Mouse (Mus musculus) CH12.LX (cell line): ENCODE data around the gene Phgr1. TPM values are rescaled to one million over a fixed set of nuclear protein-coding genes. Genes with fewer than 3 reads are reported as not detected.

Experiments
- DNase-seq: peaks from one replicate; pipeline ENCODE4 v3.0.0-alpha.2; 2013; ENCODE audit errors: extremely low read depth
- H3K27ac ChIP-seq: 2 replicates; pipeline ENCODE4 v1.5.1; 2012; ENCODE audit warnings: low read depth, mild to moderate bottlenecking, control low read depth, moderate library complexity; ENCODE audit not compliant: insufficient read depth
- H3K27me3 ChIP-seq: replicated peaks from 2 replicates; pipeline ENCODE3; 2012; ENCODE audit warnings: inconsistent platforms
- H3K36me3 ChIP-seq, 2 experiments: replicated peaks in 1 of 2; 2 replicates each; pipeline versions ENCODE3 to v1.6.1; 2012; ENCODE audit warnings: inconsistent platforms in 1 of 2, low read length in 1 of 2, mild to moderate bottlenecking in 1 of 2, mixed read lengths in 1 of 2, moderate library complexity in 1 of 2; ENCODE audit not compliant: control insufficient read depth in 1 of 2, insufficient read depth in 1 of 2
- H3K4me1 ChIP-seq, 2 experiments: 2 replicates each; pipeline ENCODE4 v1.6.1; 2012; ENCODE audit warnings: inconsistent platforms in 1 of 2, moderate library complexity in 1 of 2; ENCODE audit not compliant: insufficient read depth in 2 of 2, control insufficient read depth in 1 of 2
- H3K4me2 ChIP-seq: 2 replicates; pipeline ENCODE4 v1.6.1; 2012; ENCODE audit warnings: low read depth, mild to moderate bottlenecking, control low read depth; ENCODE audit not compliant: poor library complexity, insufficient read depth, severe bottlenecking
- H3K4me3 ChIP-seq, 3 experiments: fragments of 150-350 bp in 1 of 3; sonication (generic) in 1 of 3; replicated peaks in 1 of 3; 2 replicates each; pipeline versions ENCODE3 to v1.5.1; 2011 to 2012; ENCODE audit warnings: low read depth in 2 of 3, low read length in 2 of 3, mild to moderate bottlenecking in 2 of 3, moderate library complexity in 2 of 3, control low read depth in 1 of 3, improper control_type of control experiment in 1 of 3, inconsistent platforms in 1 of 3, mixed read lengths in 1 of 3; ENCODE audit not compliant: poor library complexity in 1 of 3
- H3K79me2 ChIP-seq: replicated peaks from 2 replicates; pipeline ENCODE4 v1.6.1; 2012; ENCODE audit warnings: mild to moderate bottlenecking, moderate library complexity; ENCODE audit not compliant: control insufficient read depth, poor library complexity, insufficient read depth, severe bottlenecking; ENCODE audit errors: extremely low read depth
- H3K9ac ChIP-seq: 2 replicates; pipeline ENCODE4 v1.6.1; 2012; ENCODE audit warnings: low read depth, mild to moderate bottlenecking, control low read depth, moderate library complexity; ENCODE audit not compliant: insufficient read depth
- H3K9me3 ChIP-seq: replicated peaks from 2 replicates; pipeline ENCODE3; 2012; ENCODE audit warnings: low read length, inconsistent platforms, mixed read lengths
- BHLHE40 ChIP-seq: IDR thresholded peaks from 2 replicates; pipeline ENCODE4 v1.6.1; 2011; ENCODE audit warnings: mild to moderate bottlenecking, low read depth, low read length, improper control_type of control experiment
- CHD2 ChIP-seq: IDR thresholded peaks from 2 replicates; pipeline ENCODE4 v1.6.1; 2011; ENCODE audit warnings: low read length, improper control_type of control experiment
- CTCF ChIP-seq, 2 experiments: IDR thresholded peaks in 1 of 2; conservative IDR thresholded peaks in 1 of 2; 2 replicates each; pipeline ENCODE4 v1.5.1; 2011 to 2012; ENCODE audit warnings: low read depth in 2 of 2, low read length in 2 of 2, improper control_type of control experiment in 1 of 2, inconsistent platforms in 1 of 2, mild to moderate bottlenecking in 1 of 2, moderate library complexity in 1 of 2
- E2F4 ChIP-seq: IDR thresholded peaks from 2 replicates; pipeline ENCODE4 v1.6.1; 2011; ENCODE audit warnings: low read depth, low read length, improper control_type of control experiment; ENCODE audit not compliant: insufficient replicate concordance
- ETS1 ChIP-seq: conservative IDR thresholded peaks from 2 replicates; pipeline ENCODE4 v1.6.1; 2012; ENCODE audit warnings: low read depth, mild to moderate bottlenecking, inconsistent platforms, low read length, improper control_type of control experiment, moderate library complexity
- GABPA ChIP-seq: IDR thresholded peaks from 2 replicates; pipeline ENCODE4 v1.6.1; 2012; ENCODE audit warnings: low read depth, low read length, improper control_type of control experiment, inconsistent platforms; ENCODE audit not compliant: insufficient replicate concordance
- HCFC1 ChIP-seq: IDR thresholded peaks from 2 replicates; pipeline ENCODE4 v1.6.1; 2012; ENCODE audit warnings: low read depth, mild to moderate bottlenecking, inconsistent platforms, low read length, improper control_type of control experiment
- IRF4 ChIP-seq: IDR thresholded peaks from 2 replicates; pipeline ENCODE4 v1.6.1; 2014; ENCODE audit warnings: low read depth, mild to moderate bottlenecking, inconsistent platforms, low read length, improper control_type of control experiment
- JUN ChIP-seq: IDR thresholded peaks from 2 replicates; pipeline ENCODE4 v1.6.1; 2011; ENCODE audit warnings: low read depth, mild to moderate bottlenecking, low read length, improper control_type of control experiment, moderate library complexity; ENCODE audit not compliant: insufficient read depth
- JUND ChIP-seq: conservative IDR thresholded peaks from 2 replicates; pipeline ENCODE4 v1.6.1; 2011; ENCODE audit warnings: low read depth, low read length, improper control_type of control experiment
- MAFK ChIP-seq: IDR thresholded peaks from 2 replicates; pipeline ENCODE4 v1.6.1; 2011; ENCODE audit warnings: low read length, improper control_type of control experiment; ENCODE audit not compliant: insufficient replicate concordance
- MAX ChIP-seq: IDR thresholded peaks from 2 replicates; pipeline ENCODE4 v1.6.1; 2011; ENCODE audit warnings: low read length, improper control_type of control experiment
- MAZ ChIP-seq: IDR thresholded peaks from 2 replicates; pipeline ENCODE4 v1.6.1; 2012; ENCODE audit warnings: low read depth, mild to moderate bottlenecking, inconsistent platforms, low read length, improper control_type of control experiment, moderate library complexity
- MEF2A ChIP-seq: IDR thresholded peaks from 2 replicates; pipeline ENCODE4 v1.6.1; 2014; ENCODE audit warnings: low read depth, mild to moderate bottlenecking, inconsistent platforms, low read length, improper control_type of control experiment, borderline replicate concordance
- MYC ChIP-seq: IDR thresholded peaks from 2 replicates; pipeline ENCODE4 v1.6.1; 2011; ENCODE audit warnings: low read depth, mild to moderate bottlenecking, improper control_type of control experiment, low read length
- NRF1 ChIP-seq: IDR thresholded peaks from 2 replicates; pipeline ENCODE4 v1.6.1; 2014; ENCODE audit warnings: low read depth, mild to moderate bottlenecking, inconsistent platforms, low read length, improper control_type of control experiment, moderate library complexity
- POLR2A ChIP-seq: IDR thresholded peaks from 2 replicates; pipeline ENCODE4 v1.6.1; 2011; ENCODE audit warnings: low read depth, mild to moderate bottlenecking, improper control_type of control experiment, low read length
- RCOR1 ChIP-seq: conservative IDR thresholded peaks from 2 replicates; pipeline ENCODE4 v1.6.1; 2012; ENCODE audit warnings: low read depth, mild to moderate bottlenecking, inconsistent platforms, low read length, improper control_type of control experiment
- SIN3A ChIP-seq: IDR thresholded peaks from 2 replicates; pipeline ENCODE4 v1.6.1; 2012; ENCODE audit warnings: low read length, improper control_type of control experiment, inconsistent platforms
- SMC3 ChIP-seq: IDR thresholded peaks from 2 replicates; pipeline ENCODE4 v1.6.1; 2011; ENCODE audit warnings: low read depth, low read length, improper control_type of control experiment
- TCF12 ChIP-seq: IDR thresholded peaks from 2 replicates; pipeline ENCODE4 v1.6.1; 2014; ENCODE audit warnings: low read depth, mild to moderate bottlenecking, inconsistent platforms, low read length, improper control_type of control experiment
- USF1 ChIP-seq: IDR thresholded peaks from 2 replicates; pipeline ENCODE4 v1.6.1; 2014; ENCODE audit warnings: low read depth, mild to moderate bottlenecking, inconsistent platforms, low read length, improper control_type of control experiment
- USF2 ChIP-seq: conservative IDR thresholded peaks from 2 replicates; pipeline ENCODE4 v1.6.1; 2011; ENCODE audit warnings: low read depth, low read length, improper control_type of control experiment
- ZC3H11A ChIP-seq: IDR thresholded peaks from 2 replicates; pipeline ENCODE4 v1.6.1; 2012; ENCODE audit warnings: low read depth, mild to moderate bottlenecking, inconsistent platforms, low read length, improper control_type of control experiment
- ZNF384 ChIP-seq: IDR thresholded peaks from 2 replicates; pipeline ENCODE4 v1.6.1; 2012; ENCODE audit warnings: low read depth, low read length, improper control_type of control experiment, inconsistent platforms
- dilution Hi-C: fragments of 300-500 bp; cut with MboI; formaldehyde crosslinking; loops from 2 replicates; pipeline ENCODE4 v1.14.3; 2020; ENCODE audit warnings: low sequenced_read_pairs; ENCODE audit not compliant: extremely low pct_unique_long_range_greater_than_20kb, extremely low pct_ligation_motif_present
- in situ Hi-C: fragments of 300-500 bp; cut with MboI; formaldehyde crosslinking; loops from 3 replicates; pipeline ENCODE4 v1.14.3; 2019; ENCODE audit warnings: low sequenced_read_pairs, low pct_ligation_motif_present, low pct_unique_long_range_greater_than_20kb, mixed read lengths
- polyA plus RNA-seq: library from polyadenylated mRNA; unstranded; fragments of >175 nt; gene quantifications from 2 replicates; pipeline ENCODE4 v1.2.1, GENCODE M21; 2012; ENCODE audit warnings: low read depth; ENCODE audit not compliant: insufficient read length
- total RNA-seq, 2 experiments: library from RNA; depleted of rRNA; stranded (reverse); fragments of 300-350 nt in 1 of 2; fragments of >200 nt in 1 of 2; gene quantifications; 2 replicates each; pipeline ENCODE4 v1.2.3; 2012 to 2014

Gene Phgr1
- total and polyA plus RNA-seq, 3 experiments, result not detected

GRCm38 (mm10) chr2:118776295-118776694 lies 3.7 kb downstream of the Phgr1 start:
- Histone ChIP-seq H3K4me2 (no peak overlapping the region), H3K27me3 (peaks cover 59% of the 10 kb centered on the region), H3K27ac (no peak overlapping the region), H3K4me1 (peaks cover 0 to 13% of the 10 kb centered on the region in 2 experiments; a peak in 2 of 4 replicates), H3K36me3 (no peaks in the 10 kb centered on the region), H3K79me2 (no peaks in the 10 kb centered on the region), H3K9ac (no peak overlapping the region), H3K9me3 (no peaks in the 10 kb centered on the region), H3K4me3 (no peak overlapping the region)
- in situ Hi-C loops, result no loop called here
- dilution Hi-C loops, result no loop called here
- TF ChIP-seq JUND (no peak), RCOR1 (no peak), USF1 (no peak), IRF4 (no peak)
- DNase-seq, result no peak

- Histone ChIP-seq H3K9me3 (no peaks in the 10 kb centered on the region), H3K36me3 (no peaks in the 10 kb centered on the region), H3K79me2 (no peaks in the 10 kb centered on the region), H3K4me1 (peaks cover 0 to 13% of the 10 kb centered on the region in 2 experiments; a peak in 2 of 4 replicates), H3K9ac (no peak overlapping the region), H3K4me2 (no peak overlapping the region), H3K4me3 (no peak overlapping the region), H3K27ac (no peak overlapping the region), H3K27me3 (peaks cover 63% of the 10 kb centered on the region)
- in situ Hi-C loops, result no loop called here
- no peak for DNase-seq
- dilution Hi-C loops, result no loop called here
- TF ChIP-seq SIN3A, result no peak
- no peak for TF ChIP-seq CHD2
- no peak for TF ChIP-seq GABPA
- TF ChIP-seq TCF12, result no peak
- no peak for TF ChIP-seq E2F4
- no peak for TF ChIP-seq IRF4
- no peak for TF ChIP-seq USF1
- no peak for TF ChIP-seq MAFK
- TF ChIP-seq JUN, result no peak
Measured at GRCm38 (mm10) chr2:118778418-118778817, 5.8 kb downstream of the Phgr1 start.

GRCm38 (mm10) chr2:118779065-118779464 lies 6.5 kb downstream of the Phgr1 start:
- H3K9me3 ChIP-seq, result no peaks in the 10 kb centered on the region
- dilution Hi-C loops, result no loop called here

More at GRCm38 (mm10) chr2:118779065-118779464, 6.5 kb downstream of the Phgr1 start:
- Histone ChIP-seq H3K36me3 (no peaks in the 10 kb centered on the region), H3K27ac (no peak overlapping the region), H3K27me3 (peaks cover 67% of the 10 kb centered on the region), H3K79me2 (no peaks in the 10 kb centered on the region), H3K4me2 (peak overlapping the region; percentile 63; the same call in 1 of the 2 replicates), H3K4me3 (peak overlapping the region in 1 of 3 experiments; percentile 25), H3K9ac (no peak overlapping the region), H3K4me1 (peaks cover 0 to 13% of the 10 kb centered on the region in 2 experiments; a peak in 2 of 4 replicates)
- DNase-seq, result no peak
- TF ChIP-seq ZC3H11A (no peak), SMC3 (no peak), POLR2A (no peak), CHD2 (no peak), JUN (no peak), USF2 (no peak), NRF1 (no peak), MYC (no peak), BHLHE40 (no peak), MEF2A (no peak), ZNF384 (no peak), IRF4 (no peak), CTCF (conservative IDR thresholded peaks at IDR 0.05 in 1 of 2, IDR thresholded peaks at IDR 0.05 in 1 of 2; ENCODE audit: low read depth in 2 of 2, low read length in 2 of 2) (no peak), HCFC1 (no peak), MAZ (no peak), SIN3A (no peak), RCOR1 (no peak), E2F4 (no peak), ETS1 (no peak), MAX (no peak)
- in situ Hi-C loops, result no loop called here
